Comparison of ENCODE assay signal across 9 mouse cellular contexts in the genomic region with DNA sequence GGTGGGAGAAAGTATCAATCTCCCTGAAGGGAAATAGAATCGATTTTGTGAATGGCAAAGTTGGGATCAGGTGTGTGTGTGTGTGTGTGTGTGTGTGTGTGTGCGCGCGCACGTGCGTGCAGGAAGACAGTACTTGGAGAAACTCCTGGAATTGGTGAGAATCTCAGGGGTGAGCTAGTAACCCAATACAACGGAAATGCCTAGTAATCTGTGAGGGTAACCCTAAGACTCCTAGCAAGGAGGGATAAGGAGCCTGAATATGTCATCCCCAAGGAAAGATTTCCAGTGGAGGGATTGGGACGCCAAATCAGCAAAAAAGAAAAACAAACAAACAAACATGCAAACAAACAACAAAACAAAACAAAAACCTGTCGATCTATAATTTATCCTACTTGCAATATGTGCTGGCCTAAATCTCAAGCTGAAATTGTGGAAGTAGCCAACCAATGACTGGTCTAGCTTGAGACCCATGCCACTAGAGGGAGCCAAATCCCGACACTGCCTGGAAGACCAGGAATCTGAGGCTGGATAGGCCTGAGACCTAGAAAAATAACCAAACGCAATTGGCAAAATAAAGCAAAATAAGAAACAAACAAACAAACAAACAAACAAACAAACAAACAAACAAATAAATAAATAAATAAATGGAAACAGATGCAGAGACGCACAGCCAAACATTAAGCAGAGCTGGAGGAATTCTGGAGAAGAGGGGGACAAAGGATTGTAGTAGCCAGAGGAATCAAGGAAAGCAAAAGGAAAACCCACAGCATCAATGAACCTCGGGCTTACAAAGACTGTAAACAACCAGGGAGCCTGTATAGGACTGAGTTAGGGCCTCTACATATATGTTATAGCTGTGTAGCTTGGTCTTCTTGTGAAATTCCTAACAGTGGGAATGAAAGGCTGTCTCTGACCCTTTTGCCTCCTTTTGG.
A peak's percentile ranks its signal among the peaks of the same experiment; 100 is the strongest.
DNase-seq lines count a peak whose midpoint lies in the region; ATAC-seq and TF ChIP-seq lines count a peak whose summit lies in the region.
"Had no signal": no experiment of that assay in that cellular context is flagged by ENCODE, and none has a peak within 500 bp of the region (broad histone marks: within the 10 kb centered on the region; RNA-seq: fewer than 3 reads in every experiment).

No protein-coding gene starts in this region.

- intact Hi-C loops in gastrocnemius, postnatal 14 days (cut with DNase I; ENCODE audit: low total_unique reads): loop anchor here (10.0 kb wide), 1 partner anchor 297 kb away; no protein-coding TSS in a partner anchor

- POLR2A ChIA-PET in Patski (lab: Charles Lee): no interaction called here

- H3K27me3 ChIP-seq in Patski: no peaks in the 10 kb centered on the region
- H3K27me3 ChIP-seq in liver, embryonic 14.5 days (ENCODE audit: control insufficient read depth, insufficient read depth, low read length): no peaks in the 10 kb centered on the region

- peak; percentile 88 for DNase-seq in 3T3-L1 (ENCODE audit: low read depth, low spot score)
- peak; percentile 12 for DNase-seq in Patski (ENCODE audit: low read depth, low spot score)
- peak; percentile 89 to 92 for DNase-seq in cerebellum, postnatal 10 days
- DNase-seq in gastrocnemius, postnatal 14 days: peak; percentile 60
- DNase-seq in kidney, postnatal 14 days: peak; percentile 60
- DNase-seq in liver, embryonic 14.5 days (ENCODE audit: low read depth in 3 of 3, low spot score in 3 of 3): peak in 2 of 3 experiments; percentile 2 to 18
- peak; percentile 48 for DNase-seq in ovary, postnatal 36 days (ENCODE audit: low spot score)
- DNase-seq in urinary bladder, postnatal 25 days (ENCODE audit: low spot score): peak; percentile 66

- ATAC-seq in Patski: peak; percentile 87
- no peak for ATAC-seq in liver, embryonic 14.5 days (ENCODE audit: insufficient read depth)

- CTCF ChIA-PET in Patski (lab: Charles Lee): interaction anchor here (0.7 to 1.7 kb wide), 4 partner anchors 12 to 913 kb away, joined by 3 to 6 read pairs (median 4); no protein-coding TSS in a partner anchor

- 51% methylated on average over 13 of the region's 13 CpGs for WGBS in liver, embryonic 14.5 days (ENCODE audit: insufficient replicate concordance)

- H3K9ac ChIP-seq in liver, embryonic 14.5 days (replicated peaks): no peak overlapping the region

- H3K27ac ChIP-seq in liver, embryonic 14.5 days: no peak overlapping the region

- H3K4me1 ChIP-seq in liver, embryonic 14.5 days (replicated peaks; ENCODE audit: control insufficient read depth in 2 of 2, insufficient read depth in 2 of 2, low read length in 1 of 2): no peaks in the 10 kb centered on the region

- no peaks in the 10 kb centered on the region for H3K36me3 ChIP-seq in liver, embryonic 14.5 days (replicated peaks; ENCODE audit: control insufficient read depth, insufficient read depth, low read depth)

- H3K4me2 ChIP-seq in liver, embryonic 14.5 days (ENCODE audit: low read depth): no peak overlapping the region

- H3K9me3 ChIP-seq in liver, embryonic 14.5 days (ENCODE audit: control insufficient read depth, low read length): no peaks in the 10 kb centered on the region

- no peak overlapping the region for H3K4me3 ChIP-seq in liver, embryonic 14.5 days (ENCODE audit: insufficient read depth in 1 of 2, low read depth in 2 of 2, low read length in 2 of 2)
- H3K4me3 ChIP-seq: erythroblast, embryonic 14.5 days had no signal

- peak; percentile 73 for TF ChIP-seq CTCF in Patski (IDR thresholded peaks at IDR 0.05)
- TF ChIP-seq CTCF in liver, embryonic 14.5 days (IDR thresholded peaks at IDR 0.05; ENCODE audit: low read depth): peak; percentile 71

- in situ Hi-C loops in Patski (cut with MboI; ENCODE audit: low pct_unique_long_range_greater_than_20kb): loop anchor here (10.0 kb wide), 1 partner anchor 297 kb away; no protein-coding TSS in a partner anchor

- no peak for TF ChIP-seq EP300 in liver, embryonic 14.5 days (IDR thresholded peaks at IDR 0.05; ENCODE audit: low read depth)

Comparison
In these comparisons a context has a peak if more than half of its experiments do, and no peak if none do; other contexts are left out.
1. DNase-seq: peak in every context shown above with its lines; median percentile 90 in cerebellum, postnatal 10 days; 88 in 3T3-L1; 66 in urinary bladder, postnatal 25 days; 60 in gastrocnemius, postnatal 14 days; 60 in kidney, postnatal 14 days; 48 in ovary, postnatal 36 days; 12 in Patski; 10 in liver, embryonic 14.5 days.